Mouse (Mus musculus) stomach, embryonic 14.5 days (tissue): Measurements from ENCODE around the gene Cdiptos. TPM values are rescaled to one million over a fixed set of nuclear protein-coding genes. Genes with fewer than 3 reads are reported as not detected.

ENCODE experiments used
- ATAC-seq: fragments of 200-750 bp; cut with Nextera tagmentation; 2 replicates; pipeline ENCODE4 v1.8.0; 2017; ENCODE audit warnings: low read depth, moderate TSS enrichment; ENCODE audit not compliant: insufficient number of reproducible peaks, insufficient read depth, low FRiP score
- H3K27ac ChIP-seq: fragments of 300-500 bp; sonication (generic); 2 replicates; pipeline ENCODE4 v1.5.1; 2014; ENCODE audit warnings: mild to moderate bottlenecking, low read length, moderate library complexity, mixed read lengths
- H3K27me3 ChIP-seq: fragments of 300-500 bp; sonication (generic); 2 replicates; pipeline ENCODE4 v1.6.1; 2014; ENCODE audit warnings: low read length, control low read depth, mixed read lengths; ENCODE audit not compliant: control insufficient read depth, insufficient read depth
- H3K36me3 ChIP-seq: fragments of 300-500 bp; sonication (generic); 2 replicates; pipeline ENCODE4 v1.6.1; 2014; ENCODE audit warnings: mild to moderate bottlenecking, control low read depth, low read length, moderate library complexity, mixed read lengths; ENCODE audit not compliant: control insufficient read depth, insufficient read depth
- H3K4me1 ChIP-seq: fragments of 300-500 bp; sonication (generic); 2 replicates; pipeline ENCODE4 v1.6.1; 2014; ENCODE audit warnings: low read length, control low read depth, mixed read lengths; ENCODE audit not compliant: control insufficient read depth, insufficient read depth
- H3K4me2 ChIP-seq: fragments of 300-500 bp; sonication (generic); replicated peaks from 2 replicates; pipeline ENCODE4 v1.6.1; 2014; ENCODE audit warnings: low read depth, low read length, control low read depth
- H3K4me3 ChIP-seq: fragments of 300-500 bp; sonication (generic); 2 replicates; pipeline ENCODE4 v1.5.1; 2014; ENCODE audit warnings: low read depth, low read length, control low read depth
- H3K9ac ChIP-seq: fragments of 300-500 bp; sonication (generic); replicated peaks from 2 replicates; pipeline ENCODE4 v1.6.1; 2014; ENCODE audit warnings: low read depth, mild to moderate bottlenecking, control low read depth, low read length, moderate library complexity, mixed read lengths
- H3K9me3 ChIP-seq: fragments of 300-500 bp; sonication (generic); 2 replicates; pipeline ENCODE4 v1.6.1; 2016; ENCODE audit warnings: low read depth, low read length, control low read depth; ENCODE audit not compliant: control insufficient read depth
- WGBS: fragments of 180-500 bp; shearing (Covaris S2); extraction: QIAGEN DNeasy Blood & Tissue Kit; methylation state at CpG from one replicate; pipeline ENCODE4 v1.1.7; 2014; 5-methylcytosine and 5-hydroxymethylcytosine counted together
- polyA plus RNA-seq: library from polyadenylated mRNA; unstranded; fragments of >200 nt; fragmentation: Nextera tagmentation; extraction: Ambion mirVana; gene quantifications from 2 replicates; pipeline ENCODE4 v1.2.1, GENCODE M21; 2014

The Cdiptos gene
- polyA plus RNA-seq, 1 experiment from 2014 or later, result 1.6 TPM

- WGBS, result 25% methylated on average over 4 of the region's 4 CpGs
- Histone ChIP-seq H3K27ac (no peak overlapping the region), H3K9me3 (no peaks in the 10 kb centered on the region), H3K36me3 (no peaks in the 10 kb centered on the region), H3K4me3 (no peak overlapping the region), H3K4me2 (no peak overlapping the region), H3K4me1 (peaks cover 7% of the 10 kb centered on the region; the same call in 1 of the 2 replicates), H3K9ac (no peak overlapping the region), H3K27me3 (peaks cover 16% of the 10 kb centered on the region)
- no peak for ATAC-seq
Measured at GRCm38 (mm10) chr7:126951741-126952140, 24.2 kb downstream of the Cdiptos start.

- peak overlapping the region; percentile 43; the same call in 1 of the 2 replicates for H3K4me3 ChIP-seq
- peak overlapping the region; percentile 99; the same call in 1 of the 2 replicates for H3K4me2 ChIP-seq
- peaks cover 7% of the 10 kb centered on the region; the same call in 1 of the 2 replicates for H3K4me1 ChIP-seq
- no peak overlapping the region for H3K27ac ChIP-seq
- no peaks in the 10 kb centered on the region for H3K36me3 ChIP-seq
- peaks cover 16% of the 10 kb centered on the region for H3K27me3 ChIP-seq
- ATAC-seq, result no peak
- 5% methylated on average over 26 of the region's 26 CpGs for WGBS
- no peak overlapping the region for H3K9ac ChIP-seq
- H3K9me3 ChIP-seq, result no peaks in the 10 kb centered on the region
Measured at GRCm38 (mm10) chr7:126950647-126951615, 25.0 kb downstream of the Cdiptos start.

GRCm38 (mm10) chr7:126949793-126950646 is 25.9 kb downstream of the Cdiptos start, which contains the start of gene Sez6l2:
TSS of gene Sez6l2 (plus strand) at chr7:126950563.
- no peaks in the 10 kb centered on the region for H3K9me3 ChIP-seq
- H3K27me3 ChIP-seq, result peaks cover 16% of the 10 kb centered on the region
- peak; percentile 85 for ATAC-seq
- H3K9ac ChIP-seq, result no peak within 1 kb of the TSS; the same call in 1 of the 2 replicates
- no peak within 1 kb of the TSS for H3K27ac ChIP-seq
- H3K4me3 ChIP-seq, result peak within 1 kb of the TSS; percentile 43
- H3K36me3 ChIP-seq, result peaks cover 3% of the 10 kb centered on the region; the same call in 1 of the 2 replicates
- under 1% methylated on average over 41 of the region's 42 CpGs for WGBS
- peak within 1 kb of the TSS; percentile 99 for H3K4me2 ChIP-seq
- peaks cover 7% of the 10 kb centered on the region; the same call in 1 of the 2 replicates for H3K4me1 ChIP-seq

- Histone ChIP-seq H3K4me2 (peak within 1 kb of the TSS; percentile 99), H3K9ac (no peak within 1 kb of the TSS; the same call in 1 of the 2 replicates), H3K4me3 (peak within 1 kb of the TSS; percentile 43), H3K9me3 (no peaks in the 10 kb centered on the region), H3K36me3 (peaks cover 5% of the 10 kb centered on the region; the same call in 1 of the 2 replicates), H3K4me1 (peaks cover 7% of the 10 kb centered on the region; the same call in 1 of the 2 replicates), H3K27ac (no peak within 1 kb of the TSS), H3K27me3 (peaks cover 16% of the 10 kb centered on the region)
- peak; percentile 21; the same call in 1 of the 2 replicates for ATAC-seq
- WGBS, result 1% methylated on average over 21 of the region's 21 CpGs
Measured at GRCm38 (mm10) chr7:126949403-126949792, 26.5 kb downstream of the Cdiptos start, which contains the start of gene Asphd1. TSS of gene Asphd1 (minus strand) at chr7:126949582.

- ATAC-seq, result no peak
- peaks cover 7% of the 10 kb centered on the region; the same call in 1 of the 2 replicates for H3K4me1 ChIP-seq
- H3K27me3 ChIP-seq, result peaks cover 16% of the 10 kb centered on the region
- no peak overlapping the region for H3K4me2 ChIP-seq
- 77% methylated on average over 10 of the region's 10 CpGs for WGBS
- H3K4me3 ChIP-seq, result no peak overlapping the region
- peaks cover 7% of the 10 kb centered on the region; the same call in 1 of the 2 replicates for H3K36me3 ChIP-seq
- no peak overlapping the region for H3K9ac ChIP-seq
- no peaks in the 10 kb centered on the region for H3K9me3 ChIP-seq
- H3K27ac ChIP-seq, result no peak overlapping the region
Measured at GRCm38 (mm10) chr7:126948626-126949025, 27.3 kb downstream of the Cdiptos start.

- H3K4me2 ChIP-seq, result no peak overlapping the region
- H3K9ac ChIP-seq, result no peak overlapping the region
- no peak for ATAC-seq
- 47% methylated on average over 3 of the region's 3 CpGs for WGBS
- H3K4me1 ChIP-seq, result peaks cover 7% of the 10 kb centered on the region; the same call in 1 of the 2 replicates
- H3K4me3 ChIP-seq, result no peak overlapping the region
- H3K27me3 ChIP-seq, result peaks cover 13% of the 10 kb centered on the region
- H3K9me3 ChIP-seq, result no peaks in the 10 kb centered on the region
- H3K36me3 ChIP-seq, result peaks cover 13% of the 10 kb centered on the region; the same call in 1 of the 2 replicates
- H3K27ac ChIP-seq, result no peak overlapping the region
Measured at GRCm38 (mm10) chr7:126946530-126946929, 29.4 kb downstream of the Cdiptos start.

GRCm38 (mm10) chr7:126941801-126942200 is 34.1 kb downstream of the Cdiptos start:
- H3K4me1 ChIP-seq, result no peaks in the 10 kb centered on the region
- H3K4me3 ChIP-seq, result no peak overlapping the region
- no peak for ATAC-seq
- H3K9me3 ChIP-seq, result no peaks in the 10 kb centered on the region
- H3K9ac ChIP-seq, result no peak overlapping the region
- H3K27me3 ChIP-seq, result no peaks in the 10 kb centered on the region
- H3K27ac ChIP-seq, result no peak overlapping the region
- peaks cover 18% of the 10 kb centered on the region; the same call in 1 of the 2 replicates for H3K36me3 ChIP-seq
- H3K4me2 ChIP-seq, result no peak overlapping the region
- WGBS, result 81% methylated on average over 5 of the region's 5 CpGs

GRCm38 (mm10) chr7:126941171-126941570 is 34.7 kb downstream of the Cdiptos start:
- no peak for ATAC-seq
- no peak overlapping the region for H3K4me3 ChIP-seq
- WGBS, result 39% methylated on average over 6 of the region's 6 CpGs
- H3K36me3 ChIP-seq, result peaks cover 18% of the 10 kb centered on the region; the same call in 1 of the 2 replicates
- no peaks in the 10 kb centered on the region for H3K9me3 ChIP-seq
- no peak overlapping the region for H3K9ac ChIP-seq
- no peaks in the 10 kb centered on the region for H3K27me3 ChIP-seq
- H3K27ac ChIP-seq, result no peak overlapping the region
- H3K4me1 ChIP-seq, result no peaks in the 10 kb centered on the region
- H3K4me2 ChIP-seq, result no peak overlapping the region
